In genomic region chr11:94549691-94550441, GRCm38 (mm10) we compare ENCODE assay signal across 8 mouse cellular contexts. TPM values are rescaled to one million over a fixed set of nuclear protein-coding genes. Genes with fewer than 3 reads are reported as not detected.
A peak's percentile ranks its signal among the peaks of the same experiment; 100 is the strongest.
DNase-seq lines count a peak whose midpoint lies in the region; ATAC-seq and TF ChIP-seq lines count a peak whose summit lies in the region.

No protein-coding gene starts in this region.

- peak overlapping the region; percentile 43; the same call in 1 of the 2 replicates for H3K27ac ChIP-seq in kidney, adult 2 months (ENCODE audit: insufficient read depth, low read depth, low read length)
- H3K27ac ChIP-seq in hindbrain, embryonic 11.5 days (ENCODE audit: low read depth, low read length) = no peak overlapping the region
- H3K27ac ChIP-seq in liver, postnatal 0 days (ENCODE audit: low read depth) = peak overlapping the region; percentile 81; the same call in 1 of the 2 replicates

- H3K9ac ChIP-seq in hindbrain, embryonic 11.5 days (ENCODE audit: low read depth, low read length) = no peak overlapping the region
- H3K9ac ChIP-seq in liver, postnatal 0 days (replicated peaks) = no peak overlapping the region; the same call in 1 of the 2 replicates

- no peak overlapping the region for H3K4me3 ChIP-seq in kidney, adult 2 months (ENCODE audit: insufficient read depth, low read depth, low read length)
- no peak overlapping the region for H3K4me3 ChIP-seq in hindbrain, embryonic 11.5 days (ENCODE audit: low read depth, low read length)
- H3K4me3 ChIP-seq in liver, postnatal 0 days (ENCODE audit: low read depth, low read length) = no peak overlapping the region; the same call in 1 of the 2 replicates

- TF ChIP-seq CTCF in kidney, adult 2 months (conservative IDR thresholded peaks at IDR 0.05; ENCODE audit: insufficient read depth, insufficient read length, low read depth, low read length) = no peak
- TF ChIP-seq CTCF in liver, postnatal 0 days (IDR thresholded peaks at IDR 0.05; ENCODE audit: low read depth) = no peak

- H3K4me1 ChIP-seq in kidney, adult 2 months (ENCODE audit: control insufficient read depth, insufficient read depth, low read length) = 0 out of 2 replicates have a peak, but pooled peaks cover 3% of the 10 kb centered on the region
- peaks cover 4% of the 10 kb centered on the region; the same call in 1 of the 2 replicates for H3K4me1 ChIP-seq in hindbrain, embryonic 11.5 days (replicated peaks; ENCODE audit: control insufficient read depth, insufficient read depth, low read length)
- peaks cover 10% of the 10 kb centered on the region for H3K4me1 ChIP-seq in liver, postnatal 0 days (ENCODE audit: insufficient read depth)

- TF ChIP-seq EP300 in liver, postnatal 0 days (IDR thresholded peaks at IDR 0.05; ENCODE audit: low read depth) = no peak

- no peak for TF ChIP-seq POLR2A in kidney, adult 2 months (IDR thresholded peaks at IDR 0.05; ENCODE audit: low read depth, low read length)

- no peak for DNase-seq in kidney, adult 2 months
- no peak for DNase-seq in kidney, postnatal 4 days
- DNase-seq in NIH3T3 (ENCODE audit: low read depth) = peak; percentile 56
- DNase-seq in hindbrain, embryonic 11.5 days (ENCODE audit: low spot score) = no peak
- DNase-seq in liver, postnatal 0 days = no peak
- no peak for DNase-seq in cerebellum, adult 9-11 months
- no peak for DNase-seq in urinary bladder, postnatal 36 days (ENCODE audit: low spot score in 2 of 2)

- WGBS in kidney, adult 2 months = 63% methylated on average over 10 of the region's 10 CpGs
- 75% methylated on average over 10 of the region's 10 CpGs for WGBS in hindbrain, embryonic 11.5 days
- WGBS in liver, postnatal 0 days (ENCODE audit: insufficient replicate concordance) = 38% methylated on average over 10 of the region's 10 CpGs

- no peaks in the 10 kb centered on the region for H3K9me3 ChIP-seq in hindbrain, embryonic 11.5 days (ENCODE audit: control insufficient read depth, low read length)
- H3K9me3 ChIP-seq in liver, postnatal 0 days (ENCODE audit: low read length) = no peaks in the 10 kb centered on the region

- no peak overlapping the region for H3K4me2 ChIP-seq in hindbrain, embryonic 11.5 days (replicated peaks; ENCODE audit: low read depth, low read length)
- peak overlapping the region; percentile 88 for H3K4me2 ChIP-seq in liver, postnatal 0 days (ENCODE audit: low read depth, low read length)

- H3K36me3 ChIP-seq in kidney, adult 2 months (ENCODE audit: control insufficient read depth, insufficient read depth, low read length) = no peaks in the 10 kb centered on the region
- no peaks in the 10 kb centered on the region for H3K36me3 ChIP-seq in hindbrain, embryonic 11.5 days (ENCODE audit: control insufficient read depth, insufficient read depth, low read length)
- no peaks in the 10 kb centered on the region for H3K36me3 ChIP-seq in liver, postnatal 0 days (replicated peaks; ENCODE audit: insufficient read depth, low read length)

- peak; percentile 2; the same call in 1 of the 2 replicates for ATAC-seq in hindbrain, embryonic 11.5 days (ENCODE audit: low FRiP score)
- no peak for ATAC-seq in liver, postnatal 0 days
- no peak for ATAC-seq in inflammation-experienced regulatory T-cells, adult 6 months

- H3K27me3 ChIP-seq in kidney, adult 2 months (replicated peaks; ENCODE audit: control insufficient read depth, insufficient read depth, low read length) = no peaks in the 10 kb centered on the region
- no peaks in the 10 kb centered on the region for H3K27me3 ChIP-seq in hindbrain, embryonic 11.5 days (ENCODE audit: control insufficient read depth, insufficient read depth, low read length)
- H3K27me3 ChIP-seq in liver, postnatal 0 days (ENCODE audit: insufficient read depth, low read length) = no peaks in the 10 kb centered on the region

RNA-seq across cellular contexts. Expression of gene Rsad1, which starts 0.8 kb away (rescaled TPM):
- polyA plus RNA-seq in kidney, adult 2 months (2012; rRNA removed) = 8.6 and 10.1 TPM in 2 replicates
- polyA plus RNA-seq in hindbrain, embryonic 11.5 days (2014; fragmentation: Nextera tagmentation; extraction: Ambion mirVana) = 3.4 TPM in 2 replicates
- 1.7 and 1.9 TPM in 2 replicates for polyA plus RNA-seq in liver, postnatal 0 days (2015; fragmentation: Nextera tagmentation; extraction: Ambion mirVana)
- polyA plus RNA-seq in inflammation-experienced regulatory T-cells, adult 6 months (2017; shearing (Covaris generic)) = 1 to 10 TPM in 2 of 3 experiments, under 1 TPM in 1; 0.31 to 1.9 (median 1.6) TPM

RNA-seq across cellular contexts. Expression of gene Chad, which starts 15.0 kb away (rescaled TPM):
- polyA plus RNA-seq in kidney, adult 2 months (2012; rRNA removed) = 0.10 and 0.22 TPM in 2 replicates
- 0.49 and 0.52 TPM in 2 replicates for polyA plus RNA-seq in hindbrain, embryonic 11.5 days (2014; fragmentation: Nextera tagmentation; extraction: Ambion mirVana)
- 0.14 TPM in 2 replicates for polyA plus RNA-seq in liver, postnatal 0 days (2015; fragmentation: Nextera tagmentation; extraction: Ambion mirVana)
- polyA plus RNA-seq in inflammation-experienced regulatory T-cells, adult 6 months (2017; shearing (Covaris generic)) = under 1 TPM; 0.43 to 0.69 (median 0.47) TPM

RNA-seq across cellular contexts. Expression of gene Mycbpap, which starts 28.3 kb away (rescaled TPM):
- polyA plus RNA-seq in kidney, adult 2 months (2012; rRNA removed) = 5.0 TPM in 2 replicates
- polyA plus RNA-seq in hindbrain, embryonic 11.5 days (2014; fragmentation: Nextera tagmentation; extraction: Ambion mirVana) = 2.1 and 3.3 TPM in 2 replicates
- 0.13 TPM in 1 of 2 replicates, not detected in the other for polyA plus RNA-seq in liver, postnatal 0 days (2015; fragmentation: Nextera tagmentation; extraction: Ambion mirVana)
- not detected for polyA plus RNA-seq in inflammation-experienced regulatory T-cells, adult 6 months (2017; shearing (Covaris generic))

RNA-seq across cellular contexts. Expression of gene Epn3, which starts 50.1 kb away (rescaled TPM):
- polyA plus RNA-seq in kidney, adult 2 months (2012; rRNA removed) = 35.6 and 36.4 TPM in 2 replicates
- 0.80 and 1.3 TPM in 2 replicates for polyA plus RNA-seq in hindbrain, embryonic 11.5 days (2014; fragmentation: Nextera tagmentation; extraction: Ambion mirVana)
- 0.21 and 0.22 TPM in 2 replicates for polyA plus RNA-seq in liver, postnatal 0 days (2015; fragmentation: Nextera tagmentation; extraction: Ambion mirVana)
- not detected for polyA plus RNA-seq in inflammation-experienced regulatory T-cells, adult 6 months (2017; shearing (Covaris generic))

RNA-seq across cellular contexts. Expression of gene Acsf2, which starts 51.8 kb away (rescaled TPM):
- polyA plus RNA-seq in kidney, adult 2 months (2012; rRNA removed) = 29.6 and 36.2 TPM in 2 replicates
- 4.9 and 5.2 TPM in 2 replicates for polyA plus RNA-seq in hindbrain, embryonic 11.5 days (2014; fragmentation: Nextera tagmentation; extraction: Ambion mirVana)
- polyA plus RNA-seq in liver, postnatal 0 days (2015; fragmentation: Nextera tagmentation; extraction: Ambion mirVana) = 4.2 and 4.4 TPM in 2 replicates
- polyA plus RNA-seq in inflammation-experienced regulatory T-cells, adult 6 months (2017; shearing (Covaris generic)) = 1 to 10 TPM; 2.1 to 3.0 (median 2.2) TPM
